Mouse (Mus musculus) layer of hippocampus, adult 18-20 months (tissue): ENCODE data around the gene Fads3. TPM values are rescaled to one million over a fixed set of nuclear protein-coding genes. Genes with fewer than 3 reads are reported as not detected.
A peak's percentile ranks its signal among the peaks of the same experiment; 100 is the strongest.

ENCODE experiments used
- DNase-seq, 2 experiments: peaks; one replicate each; pipeline ENCODE4 v3.0.0; 2022; ENCODE audit warnings: low spot score in 2 of 2
- long read RNA-seq: library from polyadenylated mRNA; stranded (forward); transcript quantifications from one replicate; pipeline ENCODE4 v2.0.0, GENCODE M21; 2021
- total RNA-seq, 2 experiments: library from RNA; stranded (reverse); gene quantifications; 2 replicates each; pipeline ENCODE4 v1.2.3; 2021

Fads3 gene
- 10 to 100 TPM; 22.9 to 25.2 TPM for total RNA-seq
- long read RNA-seq, transcript Fads3-201 (12 exons, 3,687 nt) = major isoform, 35 of 45 reads
- long read RNA-seq, partial matches to known transcripts = 4 of 45 reads
- long read RNA-seq, other reads (novel, unspliced or antisense) = 5 of 45 reads

GRCm38 (mm10) chr19:10041388-10042148 is at the start of gene Fads3:
Gene Fads3 (plus strand): TSS chr19:10041569.
- DNase-seq = peak in 1 of 2 experiments; percentile 68

DNA sequence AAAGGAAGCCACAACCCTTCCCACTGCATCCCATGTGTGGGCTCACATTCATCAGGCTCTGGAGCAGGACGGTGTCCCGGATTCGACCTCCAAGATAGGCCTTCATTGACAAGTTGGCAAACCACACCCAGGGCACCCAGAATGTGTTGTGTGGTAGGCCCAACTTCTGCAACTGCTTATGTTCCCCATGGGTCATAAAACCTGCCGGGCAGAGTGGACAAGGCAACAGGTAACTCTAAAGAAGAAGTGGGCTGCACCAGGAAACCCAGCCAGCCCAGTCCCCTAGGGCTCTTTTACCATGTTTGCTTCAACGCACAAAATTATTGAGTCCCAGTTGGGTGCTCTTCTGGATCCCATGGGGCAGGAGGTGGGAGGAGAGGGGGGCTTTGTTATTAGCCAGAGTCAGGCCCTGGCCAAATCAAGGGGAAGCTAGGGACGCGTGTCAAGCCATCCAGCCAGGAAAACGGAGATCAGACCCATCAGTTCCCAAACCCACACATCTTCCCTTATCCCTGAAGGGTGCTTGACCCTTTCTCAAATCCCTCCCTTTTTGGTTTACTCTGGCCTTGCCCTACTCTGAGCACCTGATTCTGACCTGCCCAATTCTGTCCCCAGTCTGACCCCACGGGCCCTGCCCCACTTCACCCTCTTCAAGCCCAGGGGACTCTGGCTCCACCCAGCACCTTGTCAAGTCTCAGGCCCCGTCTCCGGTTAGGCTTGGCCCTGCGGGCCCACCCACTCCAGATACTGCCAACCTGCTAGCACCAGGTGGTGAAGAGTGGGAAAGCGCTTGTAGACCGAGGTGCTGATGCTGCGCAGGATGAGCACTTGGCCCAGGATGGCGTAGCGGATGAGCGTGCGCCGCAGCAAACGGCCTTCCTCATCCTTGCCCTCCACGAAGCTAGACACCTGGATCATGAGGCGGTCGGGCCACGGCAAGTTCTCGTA is 49.1 kb upstream of the Fads3 start:
- DNase-seq = no peak

GRCm38 (mm10) chr19:9993036-9993656 is 48.2 kb upstream of the Fads3 start:
- peak; percentile 72 to 85 for DNase-seq

- DNase-seq = no peak
Observed at GRCm38 (mm10) chr19:9997204-9998062, 43.9 kb upstream of the Fads3 start.

GRCm38 (mm10) chr19:9998063-9998416 is 43.3 kb upstream of the Fads3 start:
- no peak for DNase-seq

- DNase-seq = no peak
Observed at GRCm38 (mm10) chr19:9998736-9999486, 42.5 kb upstream of the Fads3 start.

DNA sequence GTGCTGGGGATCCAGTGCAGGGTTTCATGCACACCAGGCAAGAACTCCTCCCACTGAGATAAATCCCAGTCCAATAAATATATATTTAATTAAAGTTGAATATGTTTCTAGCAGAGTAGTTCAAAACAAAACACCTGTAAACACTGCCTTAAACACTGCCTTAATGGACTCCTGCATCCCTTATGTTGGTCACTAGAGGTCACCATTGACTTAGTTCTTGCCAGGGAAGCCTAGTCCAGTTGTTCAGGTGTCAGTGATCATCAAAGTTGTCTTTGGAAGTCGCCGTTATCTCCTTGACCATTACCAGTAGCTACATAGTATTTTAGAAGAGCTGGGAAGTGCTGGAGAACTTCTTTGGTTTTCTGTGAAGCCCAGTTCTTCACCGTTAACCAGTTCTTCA is 41.0 kb upstream of the Fads3 start:
- DNase-seq = peak in 1 of 2 experiments; percentile 55

DNA sequence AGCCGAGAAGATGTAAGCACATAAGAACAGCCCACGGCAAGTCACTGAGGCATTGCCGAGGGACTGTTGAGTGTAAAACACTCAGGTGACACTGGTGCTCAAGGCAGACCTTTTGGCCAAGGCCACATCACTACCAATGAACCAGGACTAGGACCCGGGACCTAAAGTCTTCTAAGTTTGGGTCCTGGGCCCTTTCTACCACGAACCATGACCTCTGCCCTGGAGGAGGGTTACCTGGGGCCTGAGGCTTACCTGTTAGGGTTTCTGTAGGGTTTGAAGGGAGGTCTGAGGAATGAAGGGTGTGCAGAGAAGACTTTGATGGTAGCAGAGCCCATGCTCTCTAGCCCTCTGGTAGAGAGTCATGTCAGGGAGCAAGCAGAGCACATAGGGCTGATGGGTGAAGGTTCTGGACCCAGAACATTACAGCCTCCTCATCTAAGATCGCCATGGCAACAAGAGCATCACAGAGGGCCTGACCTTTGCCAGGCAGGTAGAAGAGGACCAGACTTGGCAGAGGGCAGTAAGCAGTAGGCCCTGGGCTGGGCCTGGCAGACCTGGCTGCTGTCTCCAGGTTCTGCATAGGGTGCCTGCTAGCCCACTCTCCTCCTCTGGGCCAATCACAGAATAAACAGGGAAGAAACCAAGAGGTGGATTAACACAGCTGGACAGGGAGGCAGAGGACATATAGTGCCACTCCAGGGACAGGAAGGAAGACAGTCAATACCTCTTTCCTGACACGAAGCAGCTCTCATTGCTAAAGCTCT is 40.0 kb upstream of the Fads3 start, which contains the start of the genes Best1 and Rab3il1:
Gene Best1 (minus strand): TSS at position 428 of the 764 bp plus-strand sequence.
Gene Rab3il1 (plus strand): TSS at position 464 of the 764 bp plus-strand sequence.
- no peak for DNase-seq

DNA sequence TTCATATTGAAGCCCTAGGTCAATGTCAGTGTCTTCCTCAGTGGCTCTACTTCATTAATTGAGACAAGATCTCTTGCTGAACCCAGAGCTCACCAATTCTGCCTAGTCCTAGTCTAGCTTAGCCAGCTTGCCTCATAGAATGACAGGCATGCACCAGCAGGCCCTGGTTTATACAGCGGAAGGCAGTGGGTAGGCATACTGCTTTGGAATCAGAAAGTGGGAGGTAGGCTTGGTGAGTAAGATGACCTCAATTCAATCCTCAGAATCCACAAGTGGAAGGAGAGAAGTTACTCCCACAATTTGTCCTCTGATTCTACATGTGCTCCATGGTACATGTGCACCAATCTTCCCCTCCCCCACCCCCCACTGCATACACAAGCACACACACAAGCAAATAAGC is 37.7 kb upstream of the Fads3 start:
- no peak for DNase-seq

DNA sequence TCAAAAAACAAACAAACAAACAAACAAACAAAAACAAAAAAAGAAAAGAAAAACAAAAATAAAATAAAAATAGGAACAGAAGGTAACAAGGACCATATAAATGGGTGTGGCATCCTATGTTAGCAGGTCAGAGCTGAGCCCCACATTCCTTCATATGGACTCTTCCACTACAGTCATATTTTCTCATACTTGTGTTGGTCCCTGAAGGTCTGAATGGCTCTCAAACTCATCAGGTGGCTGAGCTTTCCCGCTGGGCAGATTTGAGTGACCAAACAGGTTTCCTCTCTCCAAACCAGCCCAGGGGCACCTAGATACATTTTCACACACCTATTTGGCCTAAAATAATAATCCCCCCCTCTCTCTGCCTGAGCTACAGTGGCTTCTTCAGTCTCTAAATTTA is 30.0 kb upstream of the Fads3 start:
- DNase-seq = no peak

DNA sequence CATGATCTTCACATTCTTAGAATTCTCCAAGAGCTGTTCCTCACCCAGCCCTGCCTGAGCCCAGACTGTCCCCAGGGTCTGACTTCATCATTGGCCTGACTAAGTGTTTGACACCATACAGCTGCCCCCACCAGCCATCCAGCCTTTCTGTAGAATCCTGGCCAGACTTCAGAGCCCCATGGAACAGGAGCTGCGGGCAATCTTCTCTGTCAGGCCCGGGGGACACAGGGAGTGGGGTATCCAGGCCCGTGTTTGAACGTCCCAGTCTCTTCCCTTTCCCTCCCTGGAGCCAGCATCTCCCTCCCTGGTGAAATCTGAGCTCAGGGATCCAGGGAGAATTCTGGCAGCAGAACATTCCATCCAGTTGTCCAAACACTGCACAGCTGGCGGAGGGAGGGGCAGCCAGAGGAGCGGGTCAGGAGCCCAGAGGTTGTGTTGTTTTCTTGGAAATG is 28.5 kb upstream of the Fads3 start:
- no peak for DNase-seq

- DNase-seq = no peak
Observed at GRCm38 (mm10) chr19:10013348-10013747, 28.0 kb upstream of the Fads3 start.

DNA sequence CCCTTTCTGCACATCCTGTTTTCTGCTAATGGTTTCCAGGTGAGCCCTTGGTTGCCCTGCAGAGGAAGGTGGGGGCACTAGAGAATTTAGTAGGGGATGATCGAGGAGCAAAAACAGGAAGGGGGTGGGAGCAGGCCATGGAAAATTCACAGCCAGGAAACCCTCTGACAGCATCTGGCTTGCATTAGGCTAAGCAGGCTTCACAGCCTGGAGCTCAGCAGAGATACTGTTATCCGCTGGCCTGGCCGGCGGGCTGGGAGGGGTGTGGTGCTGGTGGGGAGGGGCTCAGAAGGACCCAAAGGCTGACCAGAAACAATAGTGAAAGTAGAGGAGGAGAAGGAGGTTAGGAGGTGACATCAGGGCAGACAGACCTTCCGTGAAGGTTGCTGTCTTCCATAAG is 27.5 kb upstream of the Fads3 start:
- DNase-seq = no peak

GRCm38 (mm10) chr19:10014824-10015223 is 26.5 kb upstream of the Fads3 start:
- DNase-seq = no peak

DNA sequence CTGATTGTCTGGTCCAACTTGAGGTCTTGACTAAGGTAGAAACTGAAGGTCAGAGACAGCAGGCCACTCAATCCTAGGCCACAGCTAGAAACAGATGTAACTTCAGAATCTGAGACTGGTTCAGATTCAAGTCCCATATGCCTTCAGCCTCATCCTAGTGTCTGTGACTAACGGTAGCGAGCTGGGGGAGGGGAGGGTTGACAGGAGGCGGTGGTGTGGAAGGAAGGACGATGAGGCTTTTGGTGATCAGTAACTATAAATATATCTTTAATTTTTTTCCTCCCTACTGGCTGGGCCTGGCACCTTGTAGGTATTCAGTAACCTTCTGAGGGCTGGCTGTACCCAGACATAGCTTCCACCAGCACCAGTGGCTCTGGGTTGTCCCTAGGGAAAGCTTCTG is 25.9 kb upstream of the Fads3 start:
- no peak for DNase-seq

DNA sequence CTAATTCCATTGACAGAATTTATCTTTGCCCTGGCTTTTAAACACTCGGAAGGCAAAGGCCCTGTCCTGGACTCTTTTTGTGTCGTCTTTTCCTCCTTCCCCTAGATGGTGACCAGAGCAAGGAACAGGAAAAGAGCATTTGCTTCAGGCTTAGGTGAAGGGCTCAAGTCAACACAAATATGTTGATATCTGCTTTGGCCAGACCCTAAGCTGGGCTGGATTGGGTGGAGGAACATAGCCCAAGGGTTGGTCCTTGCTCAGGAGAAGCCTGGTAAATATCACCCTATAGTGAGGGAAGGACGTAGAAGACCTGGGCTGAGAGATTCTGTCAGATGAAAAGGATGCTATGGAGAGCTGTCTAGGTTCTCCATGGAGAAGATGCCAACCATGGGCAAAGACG is 25.2 kb upstream of the Fads3 start:
- no peak for DNase-seq

GRCm38 (mm10) chr19:10017637-10018526 is 23.5 kb upstream of the Fads3 start:
- DNase-seq = peak; percentile 77 to 80

- DNase-seq = no peak
Observed at GRCm38 (mm10) chr19:10018527-10018818, 22.9 kb upstream of the Fads3 start.
